In the genomic region with DNA sequence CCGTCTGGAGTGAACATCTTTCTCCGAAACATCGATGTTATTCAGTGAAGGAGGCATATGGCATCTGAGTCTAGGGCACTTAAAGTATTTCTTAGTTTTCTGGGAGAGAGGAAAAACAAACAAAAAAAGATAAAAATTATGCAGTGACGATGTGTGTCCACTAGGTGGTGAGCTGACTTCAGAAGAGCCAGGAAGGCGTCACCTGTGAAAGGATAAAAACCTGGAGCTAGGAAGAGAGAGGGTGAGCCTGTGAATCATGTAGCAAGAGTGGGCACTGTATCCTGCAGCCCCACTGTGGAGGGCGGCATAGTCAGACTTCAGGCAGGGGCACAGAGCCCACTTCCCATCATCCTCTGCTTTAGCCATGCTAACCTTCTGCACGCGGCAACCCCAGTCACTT, we compare ENCODE assay signal across 11 mouse cellular contexts. TPM values are rescaled to one million over a fixed set of nuclear protein-coding genes. Genes with fewer than 3 reads are reported as not detected.
DNase-seq lines count a peak whose midpoint lies in the region; ATAC-seq and TF ChIP-seq lines count a peak whose summit lies in the region.
"Had no signal": no experiment of that assay in that cellular context is flagged by ENCODE, and none has a peak within 500 bp of the region (broad histone marks: within the 10 kb centered on the region; RNA-seq: fewer than 3 reads in every experiment).

No protein-coding gene starts in this region.

- H3K9ac ChIP-seq in hindbrain, postnatal 0 days (replicated peaks; ENCODE audit: low read length): no peak overlapping the region
- H3K9ac ChIP-seq in hindbrain, embryonic 13.5 days: no peak overlapping the region
- H3K9ac ChIP-seq: neural tube, embryonic 13.5 days had no signal

- H3K9me3 ChIP-seq in hindbrain, postnatal 0 days (ENCODE audit: low read length): 0 out of 2 replicates have a peak, but pooled peaks cover 3% of the 10 kb centered on the region
- H3K9me3 ChIP-seq in hindbrain, embryonic 13.5 days: peaks cover 4% of the 10 kb centered on the region; the same call in 1 of the 2 replicates
- H3K9me3 ChIP-seq: neural tube, embryonic 13.5 days had no signal

- no peaks in the 10 kb centered on the region for H3K27me3 ChIP-seq in hindbrain, postnatal 0 days (ENCODE audit: insufficient read depth, low read length)
- no peaks in the 10 kb centered on the region for H3K27me3 ChIP-seq in hindbrain, embryonic 13.5 days
- H3K27me3 ChIP-seq: neural tube, embryonic 13.5 days had no signal

- peak; percentile 79 for TF ChIP-seq CTCF in hindbrain, postnatal 0 days (IDR thresholded peaks at IDR 0.05; ENCODE audit: low read depth)
- peak; percentile 66 for TF ChIP-seq CTCF in cortical plate, adult 2 months (IDR thresholded peaks at IDR 0.05; ENCODE audit: extremely low read depth, insufficient read depth, low read length)

- no peaks in the 10 kb centered on the region for H3K36me3 ChIP-seq in hindbrain, postnatal 0 days (ENCODE audit: insufficient read depth, low read length)
- H3K36me3 ChIP-seq in hindbrain, embryonic 13.5 days: no peaks in the 10 kb centered on the region
- H3K36me3 ChIP-seq: neural tube, embryonic 13.5 days had no signal

- H3K4me2 ChIP-seq in hindbrain, postnatal 0 days (ENCODE audit: low read depth, low read length): no peak overlapping the region
- H3K4me2 ChIP-seq in hindbrain, embryonic 13.5 days: no peak overlapping the region
- H3K4me2 ChIP-seq: neural tube, embryonic 13.5 days had no signal

- no peak overlapping the region for H3K4me3 ChIP-seq in hindbrain, postnatal 0 days (ENCODE audit: low read length)
- no peak overlapping the region for H3K4me3 ChIP-seq in hindbrain, embryonic 13.5 days
- no peak overlapping the region for H3K4me3 ChIP-seq in cortical plate, adult 2 months (ENCODE audit: insufficient read depth, low read length)
- H3K4me3 ChIP-seq: neural tube, embryonic 13.5 days had no signal

- H3K27ac ChIP-seq in hindbrain, postnatal 0 days: no peak overlapping the region
- no peak overlapping the region for H3K27ac ChIP-seq in hindbrain, embryonic 13.5 days
- no peak overlapping the region for H3K27ac ChIP-seq in cortical plate, adult 2 months (ENCODE audit: insufficient read depth, low read length)
- H3K27ac ChIP-seq: neural tube, embryonic 13.5 days had no signal

- TF ChIP-seq POLR2A in cortical plate, adult 2 months (IDR thresholded peaks at IDR 0.05; ENCODE audit: extremely low read depth, insufficient read depth, low read length): no peak

- ATAC-seq in hindbrain, postnatal 0 days: no peak
- ATAC-seq in hindbrain, embryonic 13.5 days (ENCODE audit: low FRiP score): no peak

- 50% methylated on average over 8 of the region's 8 CpGs for WGBS in hindbrain, postnatal 0 days
- WGBS in hindbrain, embryonic 13.5 days: 49% methylated on average over 8 of the region's 8 CpGs

- peak; percentile 67 for DNase-seq in hindbrain, postnatal 0 days (ENCODE audit: low spot score)
- peak; percentile 15 for DNase-seq in thymus, postnatal 0 days (ENCODE audit: low spot score)
- no peak for DNase-seq in thymus, postnatal 36 days
- DNase-seq in right cerebral cortex, adult 2 months (ENCODE audit: low spot score in 2 of 2): no peak
- DNase-seq in neural tube, embryonic 10.5 days (ENCODE audit: extremely low spot score, low spot score): no peak
- no peak for DNase-seq in left cerebral cortex, adult 11 months (ENCODE audit: low spot score)
- DNase-seq: kidney, adult 11 months had no signal

- H3K4me1 ChIP-seq in hindbrain, postnatal 0 days (ENCODE audit: insufficient read depth, low read length): no peaks in the 10 kb centered on the region
- no peaks in the 10 kb centered on the region for H3K4me1 ChIP-seq in hindbrain, embryonic 13.5 days (replicated peaks)
- no peaks in the 10 kb centered on the region for H3K4me1 ChIP-seq in cortical plate, adult 2 months (ENCODE audit: control insufficient read depth, insufficient read depth, low read length)
- H3K4me1 ChIP-seq: neural tube, embryonic 13.5 days had no signal

RNA-seq across cellular contexts. Expression of a gene that starts 37.9 kb away (rescaled TPM):
- total RNA-seq in hindbrain, postnatal 0 days (2014; rRNA removed): not detected in 2 replicates
- polyA plus RNA-seq in hindbrain, postnatal 0 days (2015; fragmentation: Nextera tagmentation; extraction: Ambion mirVana): not detected in 2 replicates
- not detected in 2 replicates for polyA plus RNA-seq in hindbrain, embryonic 13.5 days (2015; fragmentation: Nextera tagmentation; extraction: Ambion mirVana)
- 0.35 and 0.49 TPM in 2 replicates for polyA plus RNA-seq in thymus, postnatal 0 days (2015; fragmentation: Nextera tagmentation; extraction: Ambion mirVana)
- polyA plus RNA-seq in cortical plate, adult 2 months (2012; rRNA removed): 0.02 TPM in 1 of 2 replicates, not detected in the other
- total RNA-seq: adrenal gland, adult 18-20 months had no signal
- polyA plus RNA-seq: neural tube, embryonic 13.5 days had no signal

RNA-seq across cellular contexts. Expression of a gene that starts 58.0 kb away (rescaled TPM):
- total RNA-seq in hindbrain, postnatal 0 days (2014; rRNA removed): 58.0 and 58.7 TPM in 2 replicates
- polyA plus RNA-seq in hindbrain, postnatal 0 days (2015; fragmentation: Nextera tagmentation; extraction: Ambion mirVana): 49.4 and 55.0 TPM in 2 replicates
- 11.2 and 15.4 TPM in 2 replicates for polyA plus RNA-seq in hindbrain, embryonic 13.5 days (2015; fragmentation: Nextera tagmentation; extraction: Ambion mirVana)
- polyA plus RNA-seq in thymus, postnatal 0 days (2015; fragmentation: Nextera tagmentation; extraction: Ambion mirVana): 8.4 and 9.2 TPM in 2 replicates
- polyA plus RNA-seq in cortical plate, adult 2 months (2012; rRNA removed): 159 and 171 TPM in 2 replicates

Comparison
In these comparisons a context has a peak if more than half of its experiments do, and no peak if none do; other contexts are left out.
1. DNase-seq: peak in hindbrain, postnatal 0 days (single experiment) and thymus, postnatal 0 days (single experiment); none in thymus, postnatal 36 days (0 of 2), right cerebral cortex, adult 2 months (0 of 2), neural tube, embryonic 10.5 days (single experiment) and left cerebral cortex, adult 11 months (single experiment).